Mouse (Mus musculus): ENCODE measurements around the gene Rhox3c.
"Not testable (repeated sequence)": the region's sequence is repeated elsewhere in the genome, so short reads cannot be mapped to it uniquely, and the experiment has no call there.

Rhox3c gene

DNA sequence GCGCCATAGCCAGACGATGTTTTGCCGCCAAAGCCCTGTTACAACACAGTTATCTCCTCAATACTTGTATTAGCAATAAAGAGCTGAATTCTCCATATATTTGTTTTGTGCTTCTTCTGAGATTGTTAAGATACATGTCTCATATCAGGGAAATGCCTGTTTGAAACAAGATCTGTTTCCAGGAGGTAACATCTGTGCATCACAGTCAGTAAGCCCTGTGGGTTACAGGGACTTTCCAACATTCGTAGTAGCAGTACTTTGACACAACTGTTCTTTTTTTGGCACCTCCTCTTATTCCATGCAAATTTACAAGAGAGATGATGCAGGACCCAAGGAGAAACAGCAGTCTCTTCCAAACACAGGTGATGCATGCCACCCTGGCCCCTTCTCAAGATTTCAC, at the start of gene Rhox3c:
Gene Rhox3c, plus strand, starts transcription at position 301 of the 400 bp plus-strand sequence.
- DNase-seq (ENCODE audit: low read depth, low spot score): not testable (repeated sequence)

DNA sequence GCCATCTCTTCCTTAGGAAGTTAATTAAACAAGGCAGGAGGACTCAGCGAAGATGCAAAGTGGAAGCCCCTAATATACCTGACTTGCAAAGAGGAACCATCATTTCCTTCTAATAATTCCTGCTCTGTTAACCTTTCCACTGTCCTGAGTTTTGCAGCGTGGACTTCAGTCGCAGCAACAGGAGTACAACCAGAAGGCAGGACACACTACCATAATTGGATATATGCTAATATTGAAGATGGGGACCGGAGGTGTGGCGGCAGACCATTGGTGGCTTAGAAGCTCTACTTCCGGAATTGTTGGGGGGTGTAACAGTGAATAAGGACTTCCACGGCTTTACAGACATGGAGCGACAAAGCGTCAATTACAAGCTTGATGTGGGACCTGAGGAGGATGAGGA, 46.6 kb upstream of the Rhox3c start, which contains the start of gene Rhox2b:
Gene Rhox2b, plus strand, starts transcription at position 301 of the 400 bp plus-strand sequence.
- not testable (repeated sequence) for DNase-seq (ENCODE audit: low read depth, low spot score)

DNA sequence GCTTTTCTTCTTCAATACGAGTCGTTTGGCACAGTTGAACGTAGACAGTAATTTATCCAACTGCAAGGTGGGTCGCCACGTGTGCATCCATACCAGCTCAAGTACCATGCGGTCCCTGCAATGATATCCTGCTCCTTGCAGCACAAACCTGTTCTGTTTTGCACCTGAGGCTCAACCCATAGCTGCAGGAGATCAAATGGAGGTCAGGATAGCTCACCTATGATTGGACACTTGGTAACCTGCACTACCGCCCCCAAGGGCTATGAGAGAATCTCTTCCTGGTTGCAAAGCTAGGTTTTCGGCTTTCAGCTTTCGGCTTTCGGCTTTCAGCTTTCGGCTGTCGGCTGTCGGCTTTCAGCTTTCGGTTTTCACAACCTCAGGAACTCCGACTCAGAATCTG, 26.2 kb upstream of the Rhox3c start, which contains the start of gene Rhox4b:
Gene Rhox4b, plus strand, starts transcription at position 301 of the 400 bp plus-strand sequence.
- not testable (repeated sequence) for DNase-seq (ENCODE audit: low read depth, low spot score)

DNA sequence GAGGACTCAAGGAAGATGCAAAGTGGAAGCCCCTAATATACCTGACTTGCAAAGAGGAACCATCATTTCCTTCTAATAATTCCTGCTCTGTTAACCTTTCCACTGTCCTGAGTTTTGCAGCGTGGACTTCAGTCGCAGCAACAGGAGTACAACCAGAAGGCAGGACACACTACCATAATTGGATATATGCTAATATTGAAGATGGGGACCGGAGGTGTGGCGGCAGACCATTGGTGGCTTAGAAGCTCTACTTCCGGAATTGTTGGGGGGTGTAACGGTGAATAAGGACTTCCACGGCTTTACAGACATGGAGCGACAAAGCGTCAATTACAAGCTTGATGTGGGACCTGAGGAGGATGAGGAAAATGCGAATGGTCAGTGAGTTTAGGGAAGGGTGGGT, 5.0 kb upstream of the Rhox3c start, which contains the start of gene Rhox2c:
Gene Rhox2c, plus strand, starts transcription at position 301 of the 400 bp plus-strand sequence.
- DNase-seq (ENCODE audit: low read depth, low spot score): not testable (repeated sequence)

DNA sequence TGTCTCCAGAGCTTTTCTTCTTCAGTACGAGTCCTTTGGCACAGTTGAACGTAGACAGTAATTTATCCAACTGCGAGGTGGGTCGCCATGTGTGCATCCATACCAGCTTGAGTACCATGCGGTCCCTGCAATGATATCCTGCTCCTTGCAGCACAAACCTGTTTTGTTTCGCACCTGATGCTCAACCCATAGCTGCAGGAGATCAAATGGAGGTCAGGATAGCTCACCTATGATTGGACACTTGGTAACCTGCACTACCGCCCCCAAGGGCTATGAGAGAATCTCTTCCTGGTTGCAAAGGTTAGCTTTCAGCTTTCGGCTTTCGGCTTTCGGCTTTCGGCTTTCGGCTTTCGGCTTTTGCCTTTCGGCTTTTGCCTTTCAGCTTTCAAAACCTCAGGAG, 21.7 kb downstream of the Rhox3c start, which contains the start of gene Rhox4c:
Gene Rhox4c, plus strand, starts transcription at position 301 of the 400 bp plus-strand sequence.
- DNase-seq (ENCODE audit: low read depth, low spot score): not testable (repeated sequence)

DNA sequence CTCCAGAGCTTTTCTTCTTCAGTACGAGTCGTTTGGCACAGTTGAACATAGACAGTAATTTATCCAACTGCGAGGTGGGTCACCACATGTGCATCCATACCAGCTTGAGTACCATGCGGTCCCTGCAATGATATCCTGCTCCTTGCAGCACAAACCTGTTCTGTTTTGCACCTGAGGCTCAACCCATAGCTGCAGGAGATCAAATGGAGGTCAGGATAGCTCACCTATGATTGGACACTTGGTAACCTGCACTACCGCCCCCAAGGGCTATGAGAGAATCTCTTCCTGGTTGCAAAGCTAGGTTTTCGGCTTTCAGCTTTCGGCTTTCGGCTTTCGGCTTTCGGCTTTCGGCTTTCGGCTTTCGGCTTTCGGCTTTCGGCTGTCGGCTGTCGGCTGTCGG, 55.7 kb downstream of the Rhox3c start, which contains the start of gene Rhox4d:
Gene Rhox4d, plus strand, starts transcription at position 301 of the 400 bp plus-strand sequence.
- DNase-seq (ENCODE audit: low read depth, low spot score): not testable (repeated sequence)
